ENCODE assay signal across 10 mouse cellular contexts in genomic region chr4:34328151-34328785, GRCm38 (mm10).
DNase-seq lines count a peak whose midpoint lies in the region; ATAC-seq and TF ChIP-seq lines count a peak whose summit lies in the region.
"Had no signal": no experiment of that assay in that cellular context is flagged by ENCODE, and none has a peak within 500 bp of the region (broad histone marks: within the 10 kb centered on the region; RNA-seq: fewer than 3 reads in every experiment).

No protein-coding gene starts in this region.

- no peak for TF ChIP-seq POLR2A in cortical plate, adult 2 months (IDR thresholded peaks at IDR 0.05; ENCODE audit: extremely low read depth, insufficient read depth, low read length)

- H3K9me3 ChIP-seq in hindbrain, embryonic 15.5 days = no peaks in the 10 kb centered on the region
- no peaks in the 10 kb centered on the region for H3K9me3 ChIP-seq in hindbrain, embryonic 13.5 days
- H3K9me3 ChIP-seq in intestine, embryonic 16.5 days (ENCODE audit: control insufficient read depth, low read length) = no peaks in the 10 kb centered on the region

- peaks cover 4% of the 10 kb centered on the region; the same call in 1 of the 2 replicates for H3K4me1 ChIP-seq in hindbrain, embryonic 15.5 days (replicated peaks)
- no peaks in the 10 kb centered on the region for H3K4me1 ChIP-seq in hindbrain, embryonic 13.5 days (replicated peaks)
- H3K4me1 ChIP-seq in cortical plate, adult 2 months (ENCODE audit: control insufficient read depth, insufficient read depth, low read length) = no peaks in the 10 kb centered on the region
- H3K4me1 ChIP-seq in intestine, embryonic 16.5 days (ENCODE audit: control insufficient read depth, insufficient read depth, low read length) = no peaks in the 10 kb centered on the region

- WGBS in hindbrain, embryonic 15.5 days = 69% methylated on average over 19 of the region's 19 CpGs
- 76% methylated on average over 19 of the region's 19 CpGs for WGBS in hindbrain, embryonic 13.5 days
- 69% methylated on average over 19 of the region's 19 CpGs for WGBS in intestine, embryonic 16.5 days

- 0 out of 2 replicates have a peak, but pooled peaks have one; percentile 11 for TF ChIP-seq CTCF in cortical plate, adult 2 months (IDR thresholded peaks at IDR 0.05; ENCODE audit: extremely low read depth, insufficient read depth, low read length)

- no peak overlapping the region for H3K27ac ChIP-seq in hindbrain, embryonic 15.5 days (replicated peaks)
- H3K27ac ChIP-seq in hindbrain, embryonic 13.5 days = no peak overlapping the region
- H3K27ac ChIP-seq in cortical plate, adult 2 months (ENCODE audit: insufficient read depth, low read length) = no peak overlapping the region
- no peak overlapping the region for H3K27ac ChIP-seq in intestine, embryonic 16.5 days (ENCODE audit: low read length)

- H3K9ac ChIP-seq in hindbrain, embryonic 15.5 days = no peak overlapping the region
- no peak overlapping the region for H3K9ac ChIP-seq in hindbrain, embryonic 13.5 days
- no peak overlapping the region for H3K9ac ChIP-seq in intestine, embryonic 16.5 days (ENCODE audit: low read depth, low read length)

- peak overlapping the region; percentile 12 for H3K4me2 ChIP-seq in hindbrain, embryonic 15.5 days
- H3K4me2 ChIP-seq in hindbrain, embryonic 13.5 days = no peak overlapping the region
- H3K4me2 ChIP-seq in intestine, embryonic 16.5 days (ENCODE audit: low read depth, low read length) = 0 out of 2 replicates have a peak overlapping the region, but pooled peaks have one; percentile 12

- peak; percentile 29 for DNase-seq in brain, adult 2 months (ENCODE audit: low read depth, low spot score)
- no peak for DNase-seq in adrenal gland, postnatal 10 days
- no peak for DNase-seq in spleen, postnatal 14 days (ENCODE audit: low spot score in 2 of 2)
- no peak for DNase-seq in adrenal gland, adult 8-10 months
- DNase-seq: cerebellum, adult 2 months; kidney, postnatal 4 days had no signal

- no peak for ATAC-seq in hindbrain, embryonic 15.5 days (ENCODE audit: low FRiP score, low read depth)
- no peak for ATAC-seq in hindbrain, embryonic 13.5 days (ENCODE audit: low FRiP score)
- no peak for ATAC-seq in intestine, embryonic 16.5 days

- H3K36me3 ChIP-seq in hindbrain, embryonic 15.5 days = no peaks in the 10 kb centered on the region
- H3K36me3 ChIP-seq in hindbrain, embryonic 13.5 days = no peaks in the 10 kb centered on the region
- no peaks in the 10 kb centered on the region for H3K36me3 ChIP-seq in intestine, embryonic 16.5 days (ENCODE audit: control insufficient read depth, insufficient read depth, low read length)

- H3K27me3 ChIP-seq in hindbrain, embryonic 15.5 days = no peaks in the 10 kb centered on the region
- no peaks in the 10 kb centered on the region for H3K27me3 ChIP-seq in hindbrain, embryonic 13.5 days
- H3K27me3 ChIP-seq in intestine, embryonic 16.5 days (replicated peaks; ENCODE audit: control insufficient read depth, insufficient read depth, low read length) = no peaks in the 10 kb centered on the region

- no peak overlapping the region for H3K4me3 ChIP-seq in hindbrain, embryonic 15.5 days
- H3K4me3 ChIP-seq in hindbrain, embryonic 13.5 days = no peak overlapping the region
- H3K4me3 ChIP-seq in cortical plate, adult 2 months (ENCODE audit: insufficient read depth, low read length) = peak overlapping the region; percentile 9; the same call in 1 of the 2 replicates
- H3K4me3 ChIP-seq in intestine, embryonic 16.5 days (ENCODE audit: low read length) = no peak overlapping the region
